Mouse (Mus musculus): ENCODE data around the gene Endov. TPM values are rescaled to one million over a fixed set of nuclear protein-coding genes. Genes with fewer than 3 reads are reported as not detected.

The Endov gene
- total RNA-seq, 2 experiments from 2014 or later = 20.0 to 25.0 TPM

DNA sequence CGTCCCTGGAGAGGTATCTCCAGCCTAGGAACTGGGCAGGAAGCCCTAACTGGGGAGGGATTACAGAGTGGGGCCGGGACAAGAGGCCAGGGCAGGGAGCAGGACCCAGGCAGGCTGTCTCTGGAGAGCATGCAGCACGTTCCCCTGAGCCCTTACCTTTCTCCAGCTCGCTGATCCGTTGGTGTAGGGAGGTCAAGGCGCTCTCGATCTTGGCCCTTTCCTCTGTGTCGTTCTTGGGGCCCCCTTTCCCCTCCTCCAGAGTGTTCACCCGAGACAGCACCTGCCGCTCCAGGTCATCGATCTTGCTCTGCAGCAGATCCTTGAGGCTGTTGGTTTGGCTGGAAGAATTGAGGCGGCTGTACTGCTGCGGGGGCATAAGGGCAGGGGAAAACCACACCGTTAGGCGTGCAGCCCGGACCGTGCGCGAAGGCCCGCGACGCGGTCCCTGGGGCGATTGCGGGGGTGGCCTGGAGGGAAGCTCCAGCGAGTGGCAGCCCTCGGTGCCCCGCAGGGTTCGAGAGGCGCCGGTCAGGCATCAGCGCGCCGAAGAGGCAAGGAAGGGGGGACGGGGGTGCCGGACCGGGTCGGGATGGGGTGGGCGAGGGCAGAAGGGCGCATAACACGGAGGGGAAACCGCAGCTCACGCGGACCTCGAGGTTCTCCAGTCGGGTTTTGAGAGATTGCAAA lies 55.5 kb downstream of the Endov start:
- DNase-seq = peak; percentile 74

DNA sequence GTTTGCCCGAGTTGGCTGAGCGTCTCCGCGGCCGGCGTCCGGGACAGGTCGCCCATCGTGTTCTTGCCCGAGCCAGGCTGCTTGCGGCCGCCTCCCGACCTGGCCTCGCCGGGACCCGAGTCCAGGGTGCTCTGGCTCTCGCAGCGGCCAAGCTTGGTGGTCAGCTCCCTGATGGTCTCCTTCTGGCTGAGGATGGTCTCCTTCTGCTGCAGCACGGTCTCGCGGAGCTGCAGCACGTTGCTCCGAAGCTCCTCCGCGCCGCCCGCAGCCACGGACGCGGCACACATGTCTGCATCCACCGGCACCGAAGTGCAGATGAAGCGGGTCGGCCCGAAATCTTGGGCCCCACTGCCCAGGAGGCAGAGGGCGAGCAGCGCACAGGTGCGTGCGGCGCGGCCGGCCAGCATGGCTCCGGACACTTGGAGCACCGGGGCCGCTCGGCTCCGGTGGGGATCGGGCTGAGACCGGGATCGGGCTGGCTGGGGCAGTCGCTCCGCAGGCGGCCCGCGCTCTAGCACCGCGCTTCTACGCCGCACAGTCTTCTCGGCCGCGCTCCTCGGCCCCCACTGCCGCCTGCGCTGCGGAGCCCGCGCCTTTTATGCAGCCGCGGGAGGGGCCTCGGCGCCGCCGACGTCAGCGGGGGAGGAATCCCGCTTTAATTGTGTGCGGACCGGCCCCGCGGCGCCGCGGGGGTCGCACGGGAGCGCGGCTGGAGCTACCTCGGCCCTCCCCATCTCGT lies 56.2 kb downstream of the Endov start, which contains the start of gene Nptx1:
Gene Nptx1, minus strand, starts transcription at position 571 of the 739 bp plus-strand sequence.
- DNase-seq = peak; percentile 66

DNA sequence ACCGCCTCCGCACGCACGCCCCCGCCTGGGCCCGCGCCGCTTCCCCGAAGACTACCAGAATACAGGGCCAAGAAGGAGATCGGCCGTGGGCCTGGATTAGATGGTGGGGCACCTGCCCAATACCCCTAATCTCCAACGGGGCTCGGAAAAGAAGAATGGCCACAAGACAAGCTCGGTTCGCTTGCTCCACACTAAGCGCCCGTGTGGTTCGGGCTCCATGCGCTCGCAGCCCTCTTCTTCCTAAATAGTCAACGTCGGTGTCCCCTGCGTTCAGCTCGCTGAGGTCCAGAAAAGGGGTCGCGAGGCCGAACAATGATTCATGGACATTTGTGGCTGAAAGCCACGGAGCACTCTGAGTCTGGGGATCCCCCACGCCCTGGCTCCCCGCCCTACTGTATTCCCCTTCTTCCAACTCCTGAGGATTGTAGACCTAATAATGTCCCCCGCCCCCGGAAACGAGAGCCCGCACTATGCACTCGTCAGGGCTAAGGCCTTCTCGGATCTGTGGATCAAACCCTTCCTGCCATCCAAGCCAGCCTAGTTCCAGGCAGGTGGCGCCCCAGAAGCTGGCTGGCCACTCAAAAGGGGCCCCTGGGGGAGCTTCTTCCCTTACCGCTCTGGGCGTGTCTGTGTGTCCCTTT lies 56.9 kb downstream of the Endov start:
- peak; percentile 27 for DNase-seq

DNA sequence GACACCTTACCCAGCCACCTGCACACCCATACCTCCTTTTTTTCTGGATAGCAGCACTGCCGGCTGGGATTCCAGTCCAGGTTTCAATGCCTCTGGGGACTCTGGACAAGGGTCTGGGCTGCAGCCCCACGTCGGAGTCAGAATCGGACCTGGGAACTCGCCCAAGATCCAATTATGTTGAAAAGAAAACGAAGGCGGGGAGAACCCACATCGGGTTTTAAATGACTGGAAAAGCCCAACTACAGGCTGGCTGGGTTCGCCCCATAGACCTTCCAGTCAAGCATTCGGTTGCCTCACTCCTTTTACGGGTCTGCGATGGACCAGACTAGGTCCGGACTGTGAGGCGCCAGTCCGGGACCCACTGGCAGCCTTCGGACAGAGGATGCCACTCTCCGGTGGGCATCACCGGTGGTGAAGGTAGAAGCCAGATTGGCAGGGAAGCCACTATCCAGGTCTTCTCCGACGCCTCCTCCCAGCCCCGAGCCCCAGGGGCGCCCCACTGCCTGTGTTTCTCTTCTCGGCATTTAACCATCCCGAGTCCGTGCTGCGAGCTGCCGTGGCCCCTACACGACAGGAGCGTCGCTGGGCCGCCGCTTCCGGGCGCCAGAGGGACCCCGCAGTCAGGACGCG lies 57.7 kb downstream of the Endov start:
- peak; percentile 13 for DNase-seq

DNA sequence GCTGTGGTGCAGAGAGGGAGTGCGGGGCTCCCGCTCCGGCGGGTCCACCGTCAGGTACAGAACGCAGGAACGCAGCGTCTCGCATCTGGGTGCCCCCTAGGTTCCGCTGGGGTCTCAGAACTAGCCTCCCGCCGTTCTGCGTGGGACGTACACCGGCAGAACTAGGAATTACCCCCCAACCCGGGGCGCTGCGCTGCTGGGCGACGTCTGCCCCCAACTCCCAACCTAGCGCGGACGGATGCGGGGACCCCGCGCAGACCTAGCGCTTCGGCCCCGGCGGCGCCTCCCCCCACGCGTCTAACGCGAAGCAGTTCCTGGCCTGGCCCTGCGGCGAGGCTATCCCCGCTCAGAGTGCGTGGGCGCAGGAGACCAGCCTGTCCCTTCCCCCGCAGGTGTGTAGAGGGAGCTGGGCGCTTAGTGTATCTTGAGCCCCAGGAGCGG lies 58.2 kb downstream of the Endov start:
- peak; percentile 33 for DNase-seq

DNA sequence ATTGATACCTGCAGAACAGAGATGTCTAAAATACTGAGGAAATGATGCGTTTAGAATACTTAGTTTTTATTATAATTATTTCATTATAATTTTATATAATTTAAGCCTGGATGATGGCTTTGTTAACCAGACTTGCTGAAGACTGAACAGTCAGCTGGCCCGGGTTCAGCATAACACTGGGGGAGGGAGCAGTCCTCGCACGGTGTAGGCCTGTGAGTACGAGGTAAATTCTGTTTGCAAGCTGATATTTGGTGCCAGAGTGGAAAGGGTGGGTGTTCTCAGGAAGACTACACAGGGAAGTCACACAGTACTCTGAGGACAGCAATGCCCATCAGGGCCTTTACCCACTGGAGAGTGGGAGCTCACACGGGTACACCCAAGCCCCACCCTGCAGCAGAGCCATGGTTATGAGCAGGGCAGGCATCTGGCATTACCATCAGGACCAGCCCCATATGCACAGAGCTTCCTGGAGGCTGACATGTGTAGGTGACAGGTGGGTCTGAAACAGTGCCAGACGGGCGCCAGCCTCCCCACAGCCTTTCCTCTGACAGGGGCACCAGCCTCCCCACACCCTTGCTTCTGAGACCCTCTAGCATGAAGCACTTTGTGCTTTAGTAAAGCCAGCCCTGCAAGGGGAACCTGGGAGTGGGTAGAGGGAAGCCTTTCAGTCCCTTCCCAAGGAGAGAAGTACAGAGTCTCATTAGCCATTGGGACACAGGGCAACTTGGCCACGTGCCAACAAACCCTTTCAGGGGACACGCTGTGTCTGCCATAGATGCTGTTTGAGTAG lies 59.6 kb downstream of the Endov start:
- no peak for DNase-seq

DNA sequence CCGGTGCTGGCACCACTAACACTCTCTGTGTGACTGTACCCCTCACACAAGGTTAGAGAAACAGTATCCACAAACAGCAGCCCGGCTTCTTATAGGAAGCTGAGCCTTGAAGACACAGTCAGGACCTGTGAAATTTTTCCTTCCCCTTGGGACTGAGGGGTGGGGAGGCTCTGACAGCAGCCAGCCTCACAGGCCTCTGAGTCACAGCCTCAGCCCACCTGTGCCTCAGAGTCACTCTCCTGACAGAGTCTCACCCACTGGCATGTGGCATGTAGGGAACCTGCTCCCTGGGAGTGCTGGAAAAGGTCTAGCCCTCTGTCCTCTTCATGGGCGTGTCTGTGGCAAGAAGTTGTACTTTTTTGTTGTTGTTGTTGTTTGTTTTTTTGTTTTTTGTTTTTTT lies 60.3 kb downstream of the Endov start:
- no peak for DNase-seq

DNA sequence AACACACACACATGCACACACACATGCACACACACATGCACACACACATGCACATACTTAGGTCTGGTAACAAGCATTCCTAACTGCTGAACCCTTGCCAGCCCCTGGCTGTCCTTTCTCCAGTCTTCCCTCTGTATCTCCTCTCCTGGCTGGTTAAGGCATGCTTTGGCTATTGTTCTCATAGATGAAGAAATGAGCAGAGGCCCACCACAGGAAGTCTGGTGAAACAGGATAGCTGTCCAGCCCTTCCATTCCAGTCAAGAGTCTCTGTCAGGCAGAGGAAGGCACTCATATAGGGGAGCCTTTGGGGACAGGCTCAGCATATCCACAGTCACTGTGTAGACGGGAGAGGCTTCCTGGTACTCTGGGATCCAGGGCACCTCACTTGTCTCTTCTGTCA lies 61.2 kb downstream of the Endov start:
- DNase-seq = no peak

DNA sequence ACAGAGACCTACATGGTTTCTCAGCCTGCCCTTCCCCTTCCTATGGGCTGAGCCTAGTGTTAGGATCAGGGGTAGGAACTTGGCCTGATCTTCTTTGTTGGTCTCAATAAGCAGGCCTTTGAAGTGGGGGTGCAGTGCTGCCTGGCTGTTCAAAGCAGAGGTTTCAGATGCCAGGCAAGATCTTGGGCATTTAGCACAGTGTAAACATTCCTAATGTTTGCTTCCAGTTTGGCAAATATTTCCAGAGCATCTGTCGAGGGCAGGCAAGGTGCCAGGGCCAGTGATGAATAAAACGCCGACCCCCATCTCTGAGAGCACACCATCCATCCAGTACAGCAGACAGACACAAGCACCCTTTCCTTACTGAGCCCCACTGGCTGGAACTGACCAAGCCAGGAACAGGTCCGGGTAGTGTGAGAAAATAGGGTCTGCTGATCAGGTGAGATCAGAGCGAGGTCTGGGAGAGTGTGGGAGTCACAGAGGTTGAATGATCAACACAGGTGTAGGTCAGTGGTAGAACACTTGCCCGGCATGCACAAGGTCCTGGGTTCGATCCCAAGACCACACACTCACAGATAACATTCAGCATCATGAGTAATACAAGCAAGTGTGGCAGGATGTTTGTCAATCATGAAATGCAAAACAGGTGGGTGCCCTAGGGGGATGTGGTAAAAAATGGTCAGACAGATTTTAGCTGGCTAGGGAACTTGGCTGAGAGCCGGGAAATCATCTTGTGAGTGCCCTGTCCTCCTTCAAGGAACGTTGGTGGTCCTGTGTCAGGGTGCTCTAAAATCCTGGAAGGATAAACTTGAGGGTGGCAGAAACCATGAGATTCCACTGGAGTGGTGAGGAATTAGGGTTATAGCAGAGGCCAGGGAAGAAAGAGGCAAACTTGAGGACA lies 62.0 kb downstream of the Endov start:
- no peak for DNase-seq

DNA sequence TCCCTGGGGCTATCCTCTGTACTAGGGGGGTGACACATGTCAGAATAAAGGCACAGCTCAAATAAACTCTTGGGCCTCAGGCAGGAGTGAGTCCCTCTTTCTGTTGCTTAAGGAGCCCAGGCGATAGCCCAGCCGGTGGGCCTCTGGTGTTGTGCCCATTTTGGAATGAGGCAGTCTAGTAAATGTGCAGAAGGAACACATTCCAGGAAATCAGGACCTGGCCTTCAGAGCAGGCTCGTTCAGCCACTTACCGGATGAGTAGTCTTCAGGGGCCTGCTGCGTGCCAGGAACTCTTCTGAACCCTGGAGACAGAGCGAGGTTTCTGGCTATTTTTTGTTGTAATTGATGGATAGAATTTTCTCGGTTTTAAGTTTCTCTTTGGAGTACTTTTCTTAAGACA lies 63.6 kb downstream of the Endov start:
- no peak for DNase-seq

DNA sequence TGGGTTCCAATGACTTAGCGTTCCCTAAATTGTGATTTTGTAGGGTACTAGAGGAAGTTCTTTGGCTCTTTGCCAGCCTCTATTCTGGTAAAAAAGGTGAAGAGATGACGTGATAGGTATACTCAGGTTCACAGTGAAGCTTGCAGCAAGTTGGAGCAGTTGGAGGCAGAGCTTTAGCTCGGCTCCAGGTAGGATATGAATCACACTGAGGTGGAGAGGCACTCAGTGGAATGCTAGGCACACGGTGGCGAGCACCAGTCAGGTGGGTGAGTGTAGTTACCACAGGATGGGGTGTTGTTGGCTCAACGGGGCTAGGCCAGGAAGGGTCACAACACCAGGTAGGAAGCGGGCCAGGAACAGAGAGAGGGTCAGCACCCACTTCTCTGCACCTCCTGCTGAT lies 64.0 kb downstream of the Endov start:
- no peak for DNase-seq

DNA sequence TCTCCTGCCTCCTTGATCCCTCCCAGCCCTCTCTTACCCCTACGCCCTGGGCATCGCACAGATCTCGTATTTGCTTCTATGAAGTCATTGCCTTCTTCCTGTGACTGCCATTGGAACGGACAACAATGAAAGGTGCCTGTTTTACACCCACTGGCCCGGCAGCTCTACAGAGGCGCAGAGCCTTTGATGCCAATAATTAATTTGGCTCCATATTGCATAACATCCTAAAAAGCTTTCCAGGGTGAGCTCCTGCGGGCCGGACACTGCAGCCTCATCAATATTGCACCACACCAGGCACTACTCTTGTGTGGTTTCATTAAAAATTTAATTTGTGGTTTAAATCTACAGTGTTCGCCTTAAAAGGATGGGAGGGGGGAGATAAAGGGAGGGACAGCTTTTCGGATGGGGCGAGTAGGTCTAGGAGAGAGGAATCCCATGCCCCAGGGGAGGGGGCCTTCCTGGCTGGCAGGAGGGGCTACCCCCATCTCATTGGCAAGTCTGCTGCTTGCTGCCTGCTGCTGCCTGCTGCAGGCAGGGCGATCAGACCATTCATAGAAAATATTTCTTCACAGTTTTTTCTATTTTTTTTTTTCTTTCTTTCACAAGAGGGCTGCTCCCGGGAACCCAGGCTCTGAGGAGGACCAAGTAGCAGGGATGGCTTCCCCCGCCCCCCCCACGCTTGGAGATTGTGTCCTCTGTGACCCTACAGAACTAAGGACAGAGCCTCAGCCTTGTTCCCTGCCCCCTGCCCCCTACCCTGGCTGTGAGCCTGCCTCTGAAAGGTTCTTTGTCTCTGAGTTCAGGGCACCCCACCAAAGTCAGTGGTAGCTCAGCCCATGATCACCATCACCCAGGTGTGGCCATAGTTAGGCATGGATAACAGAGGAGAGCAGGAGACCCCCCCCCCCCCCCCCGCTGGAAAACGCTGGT lies 67.1 kb downstream of the Endov start:
- DNase-seq = no peak

DNA sequence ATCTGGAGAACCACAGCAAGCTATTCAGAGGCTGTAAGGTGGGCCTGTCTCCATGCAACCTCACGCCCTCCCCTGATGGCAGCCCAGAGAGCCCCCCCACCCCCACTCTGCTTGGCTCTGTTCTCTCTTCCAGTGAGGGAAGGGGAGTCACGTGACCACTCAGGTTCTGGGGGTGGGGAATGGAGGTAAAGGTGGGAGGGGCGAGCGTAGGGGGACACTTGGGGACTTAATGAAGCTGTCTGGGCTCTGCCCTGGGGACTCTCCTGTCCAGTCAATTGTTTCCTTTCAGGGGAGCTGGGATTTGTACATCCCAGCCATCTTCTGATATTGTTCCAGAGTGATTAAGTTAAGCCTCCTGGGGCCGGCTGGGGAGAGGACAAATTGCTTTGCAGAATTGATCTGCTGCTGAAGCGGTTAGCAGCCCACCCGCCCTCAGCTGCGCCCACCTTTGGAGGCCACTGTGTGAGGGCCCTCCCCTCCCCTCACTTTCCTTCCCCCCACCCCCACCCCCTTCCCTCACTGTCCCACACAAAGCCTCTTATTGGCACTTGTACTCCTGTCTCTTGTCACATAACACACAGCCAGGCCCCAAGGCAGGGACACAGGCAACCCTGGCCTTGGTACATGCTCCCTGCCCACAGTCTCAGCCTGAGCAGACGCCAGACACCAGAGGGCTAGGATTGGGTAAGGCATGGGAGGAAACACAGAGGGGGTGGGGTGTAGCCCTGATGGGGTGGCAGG lies 67.9 kb downstream of the Endov start:
- DNase-seq = peak; percentile 22

Other genes with a start within 250 kb of the Endov start
- gene Gaa, start 223.5 kb upstream of the Endov start, total RNA-seq (2021) = 10 to 100 TPM; 78.0 to 81.5 TPM
- gene Eif4a3, start 191.3 kb upstream of the Endov start, total RNA-seq (2021) = 100 to 1,000 TPM; 147 to 153 TPM
- under 1 TPM; 0.30 to 0.33 TPM for gene Card14, start 183.6 kb upstream of the Endov start, total RNA-seq (2021)
- gene Sgsh, start 135.8 kb upstream of the Endov start, total RNA-seq (2021) = 10 to 100 TPM; 11.6 to 15.9 TPM
- 1 to 10 TPM; 6.3 to 6.6 TPM for gene Slc26a11, start 135.8 kb upstream of the Endov start, total RNA-seq (2021)
- 10 to 100 TPM; 19.7 to 29.9 TPM for gene Rnf213, start 98.2 kb upstream of the Endov start, total RNA-seq (2021)
- gene Nptx1, start 56.4 kb downstream of the Endov start, total RNA-seq (2021) = 1 to 10 TPM; 2.5 to 3.4 TPM
- 10 to 100 TPM; 36.9 to 50.6 TPM for gene Rptor, start 111.6 kb downstream of the Endov start, total RNA-seq (2021)